Mouse (Mus musculus) stomach, embryonic 15.5 days (tissue): ENCODE data around the gene Mrpl44. TPM values are rescaled to one million over a fixed set of nuclear protein-coding genes. Genes with fewer than 3 reads are reported as not detected.

ENCODE experiments used
- ATAC-seq: fragments of 200-750 bp; cut with Nextera tagmentation; 2 replicates; pipeline ENCODE4 v1.8.0; 2017; ENCODE audit warnings: low read depth, moderate number of reproducible peaks, moderate TSS enrichment; ENCODE audit not compliant: insufficient read depth, low FRiP score
- H3K27ac ChIP-seq: fragments of 300-500 bp; sonication (generic); 2 replicates; pipeline ENCODE4 v1.5.1; 2015; ENCODE audit warnings: mild to moderate bottlenecking, inconsistent platforms
- H3K27me3 ChIP-seq: fragments of 300-500 bp; sonication (generic); replicated peaks from 2 replicates; pipeline ENCODE4 v1.6.1; 2015; ENCODE audit warnings: inconsistent platforms
- H3K36me3 ChIP-seq: fragments of 300-500 bp; sonication (generic); 2 replicates; pipeline ENCODE4 v1.6.1; 2015; ENCODE audit warnings: inconsistent platforms
- H3K4me1 ChIP-seq: fragments of 300-500 bp; sonication (generic); 2 replicates; pipeline ENCODE4 v1.6.1; 2015; ENCODE audit warnings: inconsistent platforms
- H3K4me2 ChIP-seq: fragments of 300-500 bp; sonication (generic); 2 replicates; pipeline ENCODE4 v1.6.1; 2015; ENCODE audit warnings: mild to moderate bottlenecking, inconsistent platforms
- H3K4me3 ChIP-seq: fragments of 300-500 bp; sonication (generic); replicated peaks from 2 replicates; pipeline ENCODE4 v1.5.1; 2015; ENCODE audit warnings: inconsistent platforms
- H3K9ac ChIP-seq: fragments of 300-500 bp; sonication (generic); 2 replicates; pipeline ENCODE4 v1.6.1; 2015; ENCODE audit warnings: inconsistent platforms
- H3K9me3 ChIP-seq: fragments of 300-500 bp; sonication (generic); 2 replicates; pipeline ENCODE4 v1.6.1; 2016; ENCODE audit warnings: inconsistent platforms
- WGBS: fragments of 180-500 bp; shearing (Covaris S2); methylation state at CpG from one replicate; pipeline ENCODE4 v1.1.7; 2015; 5-methylcytosine and 5-hydroxymethylcytosine counted together
- polyA plus RNA-seq: library from polyadenylated mRNA; unstranded; fragments of >200 nt; fragmentation: Nextera tagmentation; extraction: Ambion mirVana; gene quantifications from 2 replicates; pipeline ENCODE4 v1.2.1, GENCODE M21; 2015

Mrpl44 gene
- polyA plus RNA-seq, 1 experiment from 2014 or later, result 50.4 TPM

DNA sequence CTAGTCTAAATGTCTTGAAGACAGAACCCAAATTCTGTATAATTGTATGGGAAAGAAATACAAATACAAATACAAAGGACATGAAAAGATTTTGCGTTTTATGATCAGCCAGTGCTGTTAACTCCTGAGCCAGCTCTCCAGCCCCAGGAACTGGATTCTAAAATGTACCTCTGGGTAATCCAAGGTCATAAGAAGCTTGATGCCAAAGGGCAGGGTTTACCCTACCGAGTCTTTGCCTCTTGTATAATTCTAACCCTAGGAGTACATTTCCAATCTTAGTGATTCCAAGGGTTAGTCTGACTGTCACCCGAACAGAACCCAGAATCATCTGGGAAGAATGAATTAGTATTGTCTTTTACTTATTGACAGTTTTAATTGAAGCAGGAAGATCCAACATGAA lies 39.6 kb downstream of the Mrpl44 start:
- H3K4me3 ChIP-seq, result no peak overlapping the region
- no peaks in the 10 kb centered on the region for H3K4me1 ChIP-seq
- no peak overlapping the region for H3K4me2 ChIP-seq
- H3K36me3 ChIP-seq, result no peaks in the 10 kb centered on the region
- H3K9me3 ChIP-seq, result no peaks in the 10 kb centered on the region
- H3K27me3 ChIP-seq, result no peaks in the 10 kb centered on the region
- WGBS, result 85% methylated on average over 3 of the region's 3 CpGs
- no peak for ATAC-seq
- H3K9ac ChIP-seq, result no peak overlapping the region
- H3K27ac ChIP-seq, result no peak overlapping the region

DNA sequence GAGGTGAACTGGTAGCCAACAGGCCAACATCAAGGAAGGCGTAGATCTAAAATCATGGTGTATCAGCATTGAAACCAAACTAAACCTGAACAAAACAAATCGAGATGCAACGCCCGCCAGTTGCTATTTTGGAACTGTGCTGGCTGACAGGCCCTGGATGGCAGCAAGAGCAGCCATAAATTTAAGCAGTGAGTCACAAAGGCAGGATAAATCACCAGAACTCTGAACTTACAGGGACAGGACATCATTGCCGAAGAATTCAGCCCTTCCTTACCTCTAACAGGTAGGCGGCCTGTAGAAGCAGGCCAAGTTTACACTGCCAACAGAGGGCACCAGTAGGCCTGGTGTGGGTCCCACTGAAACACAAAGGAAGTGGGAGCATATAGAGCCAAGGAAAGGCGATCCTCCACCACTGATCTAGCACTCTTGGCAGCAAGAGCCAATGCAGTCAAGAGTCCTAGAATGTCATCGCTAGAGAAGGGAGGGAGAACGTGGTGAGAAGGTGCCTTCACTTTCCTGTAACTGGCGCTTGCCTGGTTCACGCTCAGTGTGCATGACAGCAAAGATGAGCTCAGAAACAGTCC lies 43.6 kb downstream of the Mrpl44 start:
- Histone ChIP-seq H3K9ac (no peak overlapping the region), H3K9me3 (no peaks in the 10 kb centered on the region), H3K27me3 (no peaks in the 10 kb centered on the region), H3K36me3 (no peaks in the 10 kb centered on the region), H3K4me3 (no peak overlapping the region), H3K27ac (no peak overlapping the region), H3K4me1 (no peaks in the 10 kb centered on the region), H3K4me2 (no peak overlapping the region)
- no peak for ATAC-seq
- WGBS, result 86% methylated on average over 11 of the region's 11 CpGs

DNA sequence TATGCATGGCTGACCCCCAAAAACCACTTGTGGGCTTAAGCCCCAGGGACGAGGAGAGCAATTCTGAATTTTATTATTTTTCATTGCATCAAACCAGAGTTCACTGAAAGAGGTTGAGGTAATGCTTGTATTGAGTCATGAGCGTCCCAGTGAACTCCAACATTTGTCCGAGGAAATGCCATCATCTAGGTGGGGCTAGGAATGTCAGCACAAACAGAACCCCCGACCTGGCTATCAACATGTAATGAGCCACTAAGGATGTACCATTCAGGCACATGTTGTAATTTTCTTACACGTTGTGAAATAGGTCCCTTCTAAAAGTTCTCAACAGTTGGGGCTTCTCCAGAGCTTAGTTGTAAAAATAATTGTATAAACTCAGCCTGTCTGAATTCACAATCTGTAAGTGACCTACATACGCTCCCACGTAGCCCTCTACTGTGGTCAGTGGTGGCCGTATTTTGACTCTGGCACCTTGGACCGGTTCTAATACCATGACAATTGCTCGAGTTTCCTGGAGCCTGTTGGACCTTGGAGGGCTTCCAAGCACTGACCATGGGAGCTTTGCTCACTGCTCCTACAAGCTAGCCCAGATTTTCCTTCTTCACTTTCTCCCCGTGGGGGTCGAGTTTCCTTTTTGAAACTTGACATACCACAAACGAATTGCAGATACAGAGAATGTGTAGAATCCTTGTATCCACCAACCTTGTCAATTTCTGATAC lies 47.1 kb downstream of the Mrpl44 start:
- no peak for ATAC-seq
- Histone ChIP-seq H3K27ac (peak overlapping the region; percentile 48; the same call in 1 of the 2 replicates), H3K4me3 (no peak overlapping the region), H3K27me3 (no peaks in the 10 kb centered on the region), H3K4me2 (peak overlapping the region; percentile 41; the same call in 1 of the 2 replicates), H3K4me1 (no peaks in the 10 kb centered on the region), H3K36me3 (no peaks in the 10 kb centered on the region), H3K9me3 (no peaks in the 10 kb centered on the region), H3K9ac (no peak overlapping the region)
- WGBS, result 51% methylated on average over 13 of the region's 13 CpGs

GRCm38 (mm10) chr1:79823951-79824633 lies 48.3 kb downstream of the Mrpl44 start:
- WGBS, result 49% methylated on average over 14 of the region's 14 CpGs
- Histone ChIP-seq H3K9ac (no peak overlapping the region), H3K4me1 (no peaks in the 10 kb centered on the region), H3K27me3 (no peaks in the 10 kb centered on the region), H3K4me2 (peak overlapping the region; percentile 41), H3K9me3 (no peaks in the 10 kb centered on the region), H3K27ac (peak overlapping the region; percentile 2), H3K4me3 (peak overlapping the region; percentile 5; the same call in 1 of the 2 replicates), H3K36me3 (no peaks in the 10 kb centered on the region)
- no peak for ATAC-seq

Other genes with a start within 250 kb of the Mrpl44 start
- gene Ap1s3, start 104.0 kb upstream of the Mrpl44 start, polyA plus RNA-seq, result 0.53 and 0.57 TPM in 2 replicates
- 32.8 and 36.8 TPM in 2 replicates for gene Wdfy1, start 125 bp downstream of the Mrpl44 start, polyA plus RNA-seq
- 99.0 and 105 TPM in 2 replicates for gene Serpine2, start 85.2 kb downstream of the Mrpl44 start, polyA plus RNA-seq